Mouse (Mus musculus) bone marrow macrophage, adult 2 months (primary cell): ENCODE results near the gene Bcam.

Source experiments
- CTCF ChIP-seq: IDR thresholded peaks from 2 replicates; pipeline ENCODE4 v1.5.1; 2012; ENCODE audit warnings: low read depth, mild to moderate bottlenecking, low read length, moderate library complexity
- POLR2A ChIP-seq: IDR thresholded peaks from 2 replicates; pipeline ENCODE4 v1.6.1; 2012; ENCODE audit warnings: mild to moderate bottlenecking, low read depth, low read length, borderline replicate concordance

- TF ChIP-seq POLR2A (no peak), CTCF (no peak)
These were observed 24.8 kb downstream of the Bcam start for GRCm38 (mm10) chr7:19745971-19746370.
